In genomic region chr3:31307936-31308335, GRCm38 (mm10) we compare ENCODE assay signal across 14 mouse cellular contexts. TPM values are rescaled to one million over a fixed set of nuclear protein-coding genes. Genes with fewer than 3 reads are reported as not detected.
A peak's percentile ranks its signal among the peaks of the same experiment; 100 is the strongest.
DNase-seq lines count a peak whose midpoint lies in the region; ATAC-seq and TF ChIP-seq lines count a peak whose summit lies in the region.
"Had no signal": no experiment of that assay in that cellular context is flagged by ENCODE, and none has a peak within 500 bp of the region (broad histone marks: within the 10 kb centered on the region; RNA-seq: fewer than 3 reads in every experiment).

No protein-coding gene starts in this region.

- H3K9me3 ChIP-seq in lung, postnatal 0 days (ENCODE audit: low read length), result no peaks in the 10 kb centered on the region
- H3K9me3 ChIP-seq: G1E; liver, embryonic 13.5 days had no signal

- TF ChIP-seq EP300 in lung, postnatal 0 days (IDR thresholded peaks at IDR 0.05), result no peak

- no peaks in the 10 kb centered on the region for H3K36me3 ChIP-seq in lung, postnatal 0 days (ENCODE audit: insufficient read depth, low read length)
- H3K36me3 ChIP-seq: G1E; liver, embryonic 13.5 days had no signal

- 74% methylated on average over 6 of the region's 6 CpGs for WGBS in lung, postnatal 0 days

- no peaks in the 10 kb centered on the region for H3K4me1 ChIP-seq in lung, postnatal 0 days (ENCODE audit: insufficient read depth, low read depth, low read length)
- H3K4me1 ChIP-seq: liver, embryonic 13.5 days had no signal

- H3K27me3 ChIP-seq in lung, postnatal 0 days (replicated peaks; ENCODE audit: insufficient read depth, low read length), result peaks cover 18% of the 10 kb centered on the region

- peak; percentile 56 for ATAC-seq in frontal cortex, adult (ENCODE audit: low TSS enrichment)
- ATAC-seq in lung, postnatal 0 days, result no peak

- no peak overlapping the region for H3K9ac ChIP-seq in lung, postnatal 0 days (replicated peaks; ENCODE audit: low read depth)
- H3K9ac ChIP-seq: liver, embryonic 13.5 days had no signal

- H3K4me3 ChIP-seq in lung, postnatal 0 days (ENCODE audit: low read depth, low read length), result no peak overlapping the region
- H3K4me3 ChIP-seq: liver, embryonic 13.5 days had no signal

- H3K27ac ChIP-seq in lung, postnatal 0 days (ENCODE audit: low read length), result no peak overlapping the region
- H3K27ac ChIP-seq: liver, embryonic 13.5 days had no signal

- H3K4me2 ChIP-seq in lung, postnatal 0 days (replicated peaks; ENCODE audit: low read depth, low read length), result no peak overlapping the region
- H3K4me2 ChIP-seq: liver, embryonic 13.5 days had no signal

- no peak for TF ChIP-seq CTCF in lung, postnatal 0 days (IDR thresholded peaks at IDR 0.05)

- peak; percentile 51 for DNase-seq in heart, adult 11 months
- no peak for DNase-seq in heart, postnatal 4 days
- DNase-seq in layer of hippocampus, postnatal 25 days (ENCODE audit: extremely low spot score in 1 of 2, low spot score in 1 of 2), result peak; percentile 30 to 47
- DNase-seq in right cerebral cortex, adult 2 months (ENCODE audit: low spot score in 2 of 2), result peak; percentile 62 to 74
- no peak for DNase-seq in natural killer cell, adult 2 months (ENCODE audit: low spot score in 2 of 2)
- DNase-seq in cerebellum, postnatal 14 days, result no peak
- no peak for DNase-seq in lung, postnatal 0 days (ENCODE audit: low spot score)
- DNase-seq: kidney, postnatal 36 days; liver, embryonic 13.5 days; lung, postnatal 4 days had no signal

RNA-seq across cellular contexts. Expression of gene Slc7a14, which starts 2.2 kb away (rescaled TPM):
- total RNA-seq in heart, postnatal 4 days (2021), result under 1 TPM; 0.38 to 0.43 TPM
- total RNA-seq in layer of hippocampus, postnatal 25 days (2021), result 10 to 100 TPM; 77.9 to 90.2 TPM
- 0.05 and 0.07 TPM in 2 replicates for polyA plus RNA-seq in lung, postnatal 0 days (2015; fragmentation: Nextera tagmentation; extraction: Ambion mirVana)
- total RNA-seq: granulocyte monocyte progenitor cell, adult 5-6 weeks; hematopoietic stem cell, adult 5-6 weeks had no signal
- polyA plus RNA-seq: G1E had no signal

Comparison
In these comparisons a context has a peak if more than half of its experiments do, and no peak if none do; other contexts are left out.
1. DNase-seq: peak in heart, adult 11 months (single experiment), layer of hippocampus, postnatal 25 days (2 of 2) and right cerebral cortex, adult 2 months (2 of 2); none in heart, postnatal 4 days (single experiment), natural killer cell, adult 2 months (0 of 2), cerebellum, postnatal 14 days (0 of 2) and lung, postnatal 0 days (single experiment).
2. RNA of gene Slc7a14, which starts 2.2 kb away (total RNA-seq): 77.9 to 90.2 TPM in layer of hippocampus, postnatal 25 days; 0.38 to 0.43 TPM in heart, postnatal 4 days; every median in the first group is over 10 times any median in the second.